Mouse (Mus musculus): Measurements from ENCODE around the gene Strap. TPM values are rescaled to one million over a fixed set of nuclear protein-coding genes. Genes with fewer than 3 reads are reported as not detected.

Strap gene
- total and polyA plus RNA-seq, 3 experiments, result 26.2 to 153 (median 117) TPM

- Histone ChIP-seq H3K27me3 (ENCODE audit: insufficient read depth, low read length) (no peaks in the 10 kb centered on the region), H3K4me3 (ENCODE audit: low read depth, low read length) (no peak overlapping the region), H3K9me3 (replicated peaks) (no peaks in the 10 kb centered on the region), H3K36me3 (replicated peaks) (peaks cover 35% of the 10 kb centered on the region), H3K4me1 (ENCODE audit: insufficient read depth, low read depth, low read length) (no peaks in the 10 kb centered on the region)
- ATAC-seq (ENCODE audit: extremely low read depth, insufficient number of reproducible peaks, low FRiP score, poor library complexity, severe bottlenecking) (no peak), DNase-seq (ENCODE audit: low spot score) (no peak)
- TF ChIP-seq GATA1 (IDR thresholded peaks at IDR 0.05; ENCODE audit: borderline replicate concordance, low read length) (no peak), GATA2 (IDR thresholded peaks at IDR 0.05; ENCODE audit: borderline replicate concordance, low read depth, low read length) (no peak), POLR2AphosphoS5 (IDR thresholded peaks at IDR 0.05; ENCODE audit: insufficient replicate concordance, low read depth, low read length) (no peak), TAL1 (conservative IDR thresholded peaks at IDR 0.05; ENCODE audit: low read depth, low read length) (no peak), CTCF (IDR thresholded peaks at IDR 0.05; ENCODE audit: low read depth, low read length) (no peak)
Observed at GRCm38 (mm10) chr6:137766177-137766576, 31.3 kb downstream of the Strap start.

GRCm38 (mm10) chr6:137771621-137772250 lies 36.9 kb downstream of the Strap start:
- H3K9me3 ChIP-seq (replicated peaks), result no peaks in the 10 kb centered on the region
- no peak for TF ChIP-seq TAL1 (conservative IDR thresholded peaks at IDR 0.05; ENCODE audit: low read depth, low read length)
- no peak for TF ChIP-seq CTCF (IDR thresholded peaks at IDR 0.05; ENCODE audit: low read depth, low read length)
- no peak for TF ChIP-seq GATA2 (IDR thresholded peaks at IDR 0.05; ENCODE audit: borderline replicate concordance, low read depth, low read length)
- no peak for TF ChIP-seq GATA1 (IDR thresholded peaks at IDR 0.05; ENCODE audit: borderline replicate concordance, low read length)
- H3K4me1 ChIP-seq (ENCODE audit: insufficient read depth, low read depth, low read length), result no peaks in the 10 kb centered on the region
- DNase-seq (ENCODE audit: low spot score) (no peak), ATAC-seq (ENCODE audit: extremely low read depth, insufficient number of reproducible peaks, low FRiP score, poor library complexity, severe bottlenecking) (no peak)
- H3K27me3 ChIP-seq (ENCODE audit: insufficient read depth, low read length), result no peaks in the 10 kb centered on the region
- H3K4me3 ChIP-seq (ENCODE audit: low read depth, low read length), result no peak overlapping the region
- H3K36me3 ChIP-seq (replicated peaks), result peaks cover 30% of the 10 kb centered on the region

- no peak for TF ChIP-seq CTCF (IDR thresholded peaks at IDR 0.05; ENCODE audit: low read depth, low read length)
- TF ChIP-seq GATA1 (IDR thresholded peaks at IDR 0.05; ENCODE audit: borderline replicate concordance, low read length), result no peak
- no peak for TF ChIP-seq TAL1 (conservative IDR thresholded peaks at IDR 0.05; ENCODE audit: low read depth, low read length)
- no peak for TF ChIP-seq GATA2 (IDR thresholded peaks at IDR 0.05; ENCODE audit: borderline replicate concordance, low read depth, low read length)
- no peak for TF ChIP-seq POLR2AphosphoS5 (IDR thresholded peaks at IDR 0.05; ENCODE audit: insufficient replicate concordance, low read depth, low read length)
- Histone ChIP-seq H3K27me3 (ENCODE audit: insufficient read depth, low read length) (no peaks in the 10 kb centered on the region), H3K9me3 (replicated peaks) (no peaks in the 10 kb centered on the region), H3K4me3 (ENCODE audit: low read depth, low read length) (no peak overlapping the region), H3K36me3 (replicated peaks) (peaks cover 38% of the 10 kb centered on the region), H3K4me1 (ENCODE audit: insufficient read depth, low read depth, low read length) (no peaks in the 10 kb centered on the region)
- ATAC-seq (ENCODE audit: extremely low read depth, insufficient number of reproducible peaks, low FRiP score, poor library complexity, severe bottlenecking) (no peak), DNase-seq (ENCODE audit: low spot score) (no peak)
Observed at GRCm38 (mm10) chr6:137772918-137773636, 38.2 kb downstream of the Strap start.

GRCm38 (mm10) chr6:137773637-137774028 lies 38.8 kb downstream of the Strap start:
- no peak for DNase-seq (ENCODE audit: low spot score)
- Histone ChIP-seq H3K27me3 (ENCODE audit: insufficient read depth, low read length) (no peaks in the 10 kb centered on the region), H3K4me3 (ENCODE audit: low read depth, low read length) (no peak overlapping the region), H3K4me1 (ENCODE audit: insufficient read depth, low read depth, low read length) (no peaks in the 10 kb centered on the region), H3K36me3 (replicated peaks) (peaks cover 37% of the 10 kb centered on the region), H3K9me3 (replicated peaks) (no peaks in the 10 kb centered on the region)
- no peak for TF ChIP-seq POLR2AphosphoS5 (IDR thresholded peaks at IDR 0.05; ENCODE audit: insufficient replicate concordance, low read depth, low read length)
- no peak for TF ChIP-seq GATA1 (IDR thresholded peaks at IDR 0.05; ENCODE audit: borderline replicate concordance, low read length)
- no peak for TF ChIP-seq CTCF (IDR thresholded peaks at IDR 0.05; ENCODE audit: low read depth, low read length)
- no peak for TF ChIP-seq GATA2 (IDR thresholded peaks at IDR 0.05; ENCODE audit: borderline replicate concordance, low read depth, low read length)
- TF ChIP-seq TAL1 (conservative IDR thresholded peaks at IDR 0.05; ENCODE audit: low read depth, low read length), result no peak
- ATAC-seq (ENCODE audit: extremely low read depth, insufficient number of reproducible peaks, low FRiP score, poor library complexity, severe bottlenecking), result no peak

GRCm38 (mm10) chr6:137774166-137774565 lies 39.3 kb downstream of the Strap start:
- Histone ChIP-seq H3K9me3 (replicated peaks) (no peaks in the 10 kb centered on the region), H3K4me1 (ENCODE audit: insufficient read depth, low read depth, low read length) (no peaks in the 10 kb centered on the region), H3K27me3 (ENCODE audit: insufficient read depth, low read length) (no peaks in the 10 kb centered on the region), H3K36me3 (replicated peaks) (peaks cover 38% of the 10 kb centered on the region), H3K4me3 (ENCODE audit: low read depth, low read length) (no peak overlapping the region)
- DNase-seq (ENCODE audit: low spot score) (no peak), ATAC-seq (ENCODE audit: extremely low read depth, insufficient number of reproducible peaks, low FRiP score, poor library complexity, severe bottlenecking) (no peak)
- TF ChIP-seq POLR2AphosphoS5 (IDR thresholded peaks at IDR 0.05; ENCODE audit: insufficient replicate concordance, low read depth, low read length), result no peak
- no peak for TF ChIP-seq GATA1 (IDR thresholded peaks at IDR 0.05; ENCODE audit: borderline replicate concordance, low read length)
- TF ChIP-seq CTCF (IDR thresholded peaks at IDR 0.05; ENCODE audit: low read depth, low read length), result no peak
- TF ChIP-seq TAL1 (conservative IDR thresholded peaks at IDR 0.05; ENCODE audit: low read depth, low read length), result no peak
- TF ChIP-seq GATA2 (IDR thresholded peaks at IDR 0.05; ENCODE audit: borderline replicate concordance, low read depth, low read length), result no peak

- H3K36me3 ChIP-seq (replicated peaks), result peaks cover 46% of the 10 kb centered on the region
- H3K4me3 ChIP-seq (ENCODE audit: low read depth, low read length), result no peak overlapping the region
- H3K27me3 ChIP-seq (ENCODE audit: insufficient read depth, low read length), result no peaks in the 10 kb centered on the region
- H3K9me3 ChIP-seq (replicated peaks), result no peaks in the 10 kb centered on the region
- DNase-seq (ENCODE audit: low spot score) (no peak), ATAC-seq (ENCODE audit: extremely low read depth, insufficient number of reproducible peaks, low FRiP score, poor library complexity, severe bottlenecking) (no peak)
- TF ChIP-seq GATA2 (IDR thresholded peaks at IDR 0.05; ENCODE audit: borderline replicate concordance, low read depth, low read length) (no peak), CTCF (IDR thresholded peaks at IDR 0.05; ENCODE audit: low read depth, low read length) (no peak), GATA1 (IDR thresholded peaks at IDR 0.05; ENCODE audit: borderline replicate concordance, low read length) (no peak), TAL1 (conservative IDR thresholded peaks at IDR 0.05; ENCODE audit: low read depth, low read length) (no peak), POLR2AphosphoS5 (IDR thresholded peaks at IDR 0.05; ENCODE audit: insufficient replicate concordance, low read depth, low read length) (no peak)
- no peaks in the 10 kb centered on the region for H3K4me1 ChIP-seq (ENCODE audit: insufficient read depth, low read depth, low read length)
Observed at GRCm38 (mm10) chr6:137775159-137775558, 40.3 kb downstream of the Strap start.
